Mouse (Mus musculus) layer of hippocampus, postnatal 25 days (tissue): Measurements from ENCODE around the gene 2300009A05Rik. TPM values are rescaled to one million over a fixed set of nuclear protein-coding genes. Genes with fewer than 3 reads are reported as not detected.

Experiments used
- DNase-seq, 2 experiments: peaks; one replicate each; pipeline ENCODE4 v3.0.0; 2022; ENCODE audit warnings: mixed read lengths in 2 of 2, low spot score in 1 of 2; ENCODE audit errors: extremely low spot score in 1 of 2
- total RNA-seq, 2 experiments: library from RNA; stranded (reverse); gene quantifications; 2 replicates each; pipeline ENCODE4 v1.2.3; 2021

The 2300009A05Rik gene
- total RNA-seq, 2 experiments from 2014 or later: 30.6 to 35.8 TPM

DNA sequence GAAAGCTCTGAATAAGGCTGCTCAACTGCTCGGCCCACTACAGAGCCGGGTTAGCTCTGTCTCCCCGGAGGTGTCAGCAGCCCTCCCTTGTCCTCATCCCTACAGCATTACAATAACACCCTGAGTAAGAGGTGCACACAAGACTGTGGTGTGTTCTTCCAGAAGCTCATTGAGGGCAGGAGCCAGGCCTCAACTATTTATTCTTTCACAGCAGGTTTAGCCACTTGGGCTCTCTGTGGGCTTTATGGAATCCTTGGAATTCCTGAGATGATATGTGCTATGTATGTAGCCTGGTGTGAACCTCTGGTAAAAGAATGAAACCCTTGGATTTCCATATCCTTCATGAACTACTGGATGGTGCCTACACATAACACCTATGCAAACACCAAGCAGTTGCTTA, 49.8 kb downstream of the 2300009A05Rik start:
- no peak for DNase-seq

DNA sequence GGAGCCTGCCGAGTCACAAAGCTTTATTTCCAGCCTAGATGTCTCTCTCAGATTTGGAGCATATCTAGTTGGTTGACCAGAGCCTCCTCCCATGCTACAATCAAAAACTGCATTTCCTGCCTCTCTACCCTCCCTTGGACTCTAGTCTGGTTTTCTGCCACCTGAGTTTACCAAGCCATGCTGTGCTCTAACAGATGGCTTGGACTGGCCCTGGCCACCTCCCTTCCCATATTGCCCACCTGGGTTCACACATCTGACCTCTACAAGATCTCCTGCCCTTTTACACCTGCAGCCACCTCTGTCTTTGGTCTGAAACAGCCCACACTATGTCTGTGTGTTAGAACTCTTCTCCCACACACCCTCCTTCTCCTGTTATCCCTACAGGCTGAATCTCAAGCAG, 50.9 kb downstream of the 2300009A05Rik start:
- no peak for DNase-seq

DNA sequence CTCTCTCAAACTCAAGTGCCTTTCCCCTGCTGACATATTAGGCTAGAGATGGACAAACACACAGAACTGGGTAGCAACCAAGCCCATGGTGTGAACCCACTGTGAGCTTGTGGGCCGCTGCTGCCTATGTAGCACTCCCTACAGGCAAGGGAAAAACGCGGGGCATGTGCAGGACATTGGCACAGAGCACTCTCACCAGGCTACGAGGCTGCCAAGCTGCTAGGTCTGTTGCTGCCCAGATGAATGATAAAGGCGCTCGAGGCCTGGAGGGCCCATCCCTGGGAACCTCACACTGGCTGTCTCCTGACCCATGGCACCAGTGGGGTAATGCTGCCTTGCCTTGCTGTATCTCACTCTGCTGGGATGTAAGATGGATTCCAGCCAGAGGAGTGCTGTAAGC, 53.0 kb downstream of the 2300009A05Rik start:
- DNase-seq: no peak

Other genes with a start within 250 kb of the 2300009A05Rik start
- 10 to 100 TPM; 33.7 to 37.4 TPM for gene Map2k5, start 21.3 kb downstream of the 2300009A05Rik start, total RNA-seq
- gene Iqch, start 203.2 kb upstream of the 2300009A05Rik start, total RNA-seq: under 1 TPM; 0.12 to 0.25 TPM
- 10 to 100 TPM; 55.6 to 60.3 TPM for gene Aagab, start 203.4 kb upstream of the 2300009A05Rik start, total RNA-seq